Mouse (Mus musculus): ENCODE data around the gene Hdac9. TPM values are rescaled to one million over a fixed set of nuclear protein-coding genes. Genes with fewer than 3 reads are reported as not detected.

Gene Hdac9
- total and polyA plus RNA-seq, 2 experiments, result 0.56 to 1.6 TPM

GRCm38 (mm10) chr12:34173036-34173435 lies 743.9 kb downstream of the Hdac9 start:
- WGBS, result 61% methylated on average over 1 of the region's 1 CpGs
- no peak overlapping the region for H3K9ac ChIP-seq (ENCODE audit: low read depth, low read length)
- no peak overlapping the region for H3K4me3 ChIP-seq (ENCODE audit: insufficient read depth, low read depth, low read length)
- DNase-seq (ENCODE audit: extremely low read depth, low read depth, low spot score), result no peak
- TF ChIP-seq POLR2A (IDR thresholded peaks at IDR 0.05; ENCODE audit: extremely low read depth, insufficient read depth, low read length) (no peak), CTCF (IDR thresholded peaks at IDR 0.05; ENCODE audit: low read depth, low read length) (no peak)
- no peaks in the 10 kb centered on the region for H3K4me1 ChIP-seq (ENCODE audit: control insufficient read depth, insufficient read depth, low read length)
- H3K79me2 ChIP-seq (ENCODE audit: control insufficient read depth, insufficient read depth, low read length), result no peaks in the 10 kb centered on the region
- H3K27me3 ChIP-seq (ENCODE audit: control insufficient read depth, insufficient read depth, low read length), result no peaks in the 10 kb centered on the region
- no peak overlapping the region for H3K27ac ChIP-seq (replicated peaks; ENCODE audit: insufficient read depth, low read depth, low read length)
- no peaks in the 10 kb centered on the region for H3K36me3 ChIP-seq (ENCODE audit: control insufficient read depth, insufficient read depth, low read length)

- Histone ChIP-seq H3K27me3 (ENCODE audit: control insufficient read depth, insufficient read depth, low read length) (no peaks in the 10 kb centered on the region), H3K4me3 (ENCODE audit: insufficient read depth, low read depth, low read length) (no peak overlapping the region), H3K36me3 (ENCODE audit: control insufficient read depth, insufficient read depth, low read length) (no peaks in the 10 kb centered on the region), H3K4me1 (ENCODE audit: control insufficient read depth, insufficient read depth, low read length) (no peaks in the 10 kb centered on the region), H3K27ac (replicated peaks; ENCODE audit: insufficient read depth, low read depth, low read length) (no peak overlapping the region), H3K79me2 (ENCODE audit: control insufficient read depth, insufficient read depth, low read length) (no peaks in the 10 kb centered on the region), H3K9ac (ENCODE audit: low read depth, low read length) (no peak overlapping the region)
- TF ChIP-seq POLR2A (IDR thresholded peaks at IDR 0.05; ENCODE audit: extremely low read depth, insufficient read depth, low read length) (no peak), CTCF (IDR thresholded peaks at IDR 0.05; ENCODE audit: low read depth, low read length) (no peak)
- no peak for DNase-seq (ENCODE audit: extremely low read depth, low read depth, low spot score)
- WGBS, result 66% methylated on average over 3 of the region's 3 CpGs
Observed at GRCm38 (mm10) chr12:34170601-34171000, 746.3 kb downstream of the Hdac9 start.

GRCm38 (mm10) chr12:34165674-34166073 lies 751.2 kb downstream of the Hdac9 start:
- H3K27me3 ChIP-seq (ENCODE audit: control insufficient read depth, insufficient read depth, low read length), result no peaks in the 10 kb centered on the region
- H3K27ac ChIP-seq (replicated peaks; ENCODE audit: insufficient read depth, low read depth, low read length), result no peak overlapping the region

DNA sequence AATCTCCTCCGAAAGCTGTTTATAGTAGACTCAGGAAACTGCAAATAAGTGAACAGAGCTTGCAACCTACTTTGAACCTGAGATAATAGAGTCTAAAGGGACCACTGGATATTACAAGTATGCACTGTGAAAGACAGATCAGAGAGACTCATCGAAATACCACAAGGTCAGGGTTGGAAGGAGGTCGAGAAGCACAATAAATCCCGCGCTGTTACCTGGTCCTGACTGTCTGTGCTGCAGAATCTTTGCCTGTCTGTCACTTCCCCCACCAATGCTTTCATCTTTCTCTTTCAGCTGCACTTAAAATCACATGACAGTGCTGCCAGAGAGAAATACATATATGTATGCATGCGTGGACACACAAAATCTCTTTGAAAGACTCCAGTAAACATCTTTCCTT lies 760.6 kb downstream of the Hdac9 start:
- TF ChIP-seq CTCF (IDR thresholded peaks at IDR 0.05; ENCODE audit: low read depth, low read length) (no peak), POLR2A (IDR thresholded peaks at IDR 0.05; ENCODE audit: extremely low read depth, insufficient read depth, low read length) (no peak)
- Histone ChIP-seq H3K27ac (replicated peaks; ENCODE audit: insufficient read depth, low read depth, low read length) (no peak overlapping the region), H3K4me3 (ENCODE audit: insufficient read depth, low read depth, low read length) (no peak overlapping the region), H3K79me2 (ENCODE audit: control insufficient read depth, insufficient read depth, low read length) (no peaks in the 10 kb centered on the region), H3K4me1 (ENCODE audit: control insufficient read depth, insufficient read depth, low read length) (no peaks in the 10 kb centered on the region), H3K27me3 (ENCODE audit: control insufficient read depth, insufficient read depth, low read length) (no peaks in the 10 kb centered on the region), H3K9ac (ENCODE audit: low read depth, low read length) (no peak overlapping the region), H3K36me3 (ENCODE audit: control insufficient read depth, insufficient read depth, low read length) (no peaks in the 10 kb centered on the region)
- 92% methylated on average over 6 of the region's 6 CpGs for WGBS
- no peak for DNase-seq (ENCODE audit: extremely low read depth, low read depth, low spot score)

More at GRCm38 (mm10) chr12:34165674-34166073, 751.2 kb downstream of the Hdac9 start:
- 90% methylated on average over 4 of the region's 4 CpGs for WGBS
- Histone ChIP-seq H3K4me1 (ENCODE audit: control insufficient read depth, insufficient read depth, low read length) (no peaks in the 10 kb centered on the region), H3K79me2 (ENCODE audit: control insufficient read depth, insufficient read depth, low read length) (no peaks in the 10 kb centered on the region), H3K9ac (ENCODE audit: low read depth, low read length) (no peak overlapping the region), H3K36me3 (ENCODE audit: control insufficient read depth, insufficient read depth, low read length) (no peaks in the 10 kb centered on the region), H3K4me3 (ENCODE audit: insufficient read depth, low read depth, low read length) (no peak overlapping the region)
- no peak for DNase-seq (ENCODE audit: extremely low read depth, low read depth, low spot score)
- no peak for TF ChIP-seq POLR2A (IDR thresholded peaks at IDR 0.05; ENCODE audit: extremely low read depth, insufficient read depth, low read length)
- no peak for TF ChIP-seq CTCF (IDR thresholded peaks at IDR 0.05; ENCODE audit: low read depth, low read length)

DNA sequence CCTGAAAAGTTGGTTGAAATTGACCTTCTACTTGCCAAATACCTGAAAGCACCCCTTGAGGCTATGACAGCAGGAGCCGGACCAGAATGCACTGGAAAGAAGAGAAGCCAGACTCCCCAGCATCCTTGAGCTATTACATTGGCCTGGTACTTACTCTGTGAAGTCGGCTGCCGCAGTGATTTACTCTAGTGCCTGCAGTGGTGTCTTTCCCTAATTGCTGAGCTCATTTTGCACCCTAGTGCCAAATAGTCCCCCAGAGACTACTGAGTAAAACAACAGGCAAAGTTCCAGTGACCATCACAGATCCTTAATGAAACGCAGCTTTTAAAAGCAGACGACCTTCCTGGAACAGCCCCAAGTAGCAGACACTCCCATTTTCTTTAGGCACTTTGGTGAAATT lies 761.2 kb downstream of the Hdac9 start:
- no peak for DNase-seq (ENCODE audit: extremely low read depth, low read depth, low spot score)
- H3K27me3 ChIP-seq (ENCODE audit: control insufficient read depth, insufficient read depth, low read length), result no peaks in the 10 kb centered on the region
- no peaks in the 10 kb centered on the region for H3K36me3 ChIP-seq (ENCODE audit: control insufficient read depth, insufficient read depth, low read length)
- no peak overlapping the region for H3K9ac ChIP-seq (ENCODE audit: low read depth, low read length)
- TF ChIP-seq POLR2A (IDR thresholded peaks at IDR 0.05; ENCODE audit: extremely low read depth, insufficient read depth, low read length) (no peak), CTCF (IDR thresholded peaks at IDR 0.05; ENCODE audit: low read depth, low read length) (no peak)
- H3K4me3 ChIP-seq (ENCODE audit: insufficient read depth, low read depth, low read length), result no peak overlapping the region
- no peaks in the 10 kb centered on the region for H3K4me1 ChIP-seq (ENCODE audit: control insufficient read depth, insufficient read depth, low read length)
- WGBS, result 63% methylated on average over 5 of the region's 5 CpGs
- no peaks in the 10 kb centered on the region for H3K79me2 ChIP-seq (ENCODE audit: control insufficient read depth, insufficient read depth, low read length)
- no peak overlapping the region for H3K27ac ChIP-seq (replicated peaks; ENCODE audit: insufficient read depth, low read depth, low read length)

DNA sequence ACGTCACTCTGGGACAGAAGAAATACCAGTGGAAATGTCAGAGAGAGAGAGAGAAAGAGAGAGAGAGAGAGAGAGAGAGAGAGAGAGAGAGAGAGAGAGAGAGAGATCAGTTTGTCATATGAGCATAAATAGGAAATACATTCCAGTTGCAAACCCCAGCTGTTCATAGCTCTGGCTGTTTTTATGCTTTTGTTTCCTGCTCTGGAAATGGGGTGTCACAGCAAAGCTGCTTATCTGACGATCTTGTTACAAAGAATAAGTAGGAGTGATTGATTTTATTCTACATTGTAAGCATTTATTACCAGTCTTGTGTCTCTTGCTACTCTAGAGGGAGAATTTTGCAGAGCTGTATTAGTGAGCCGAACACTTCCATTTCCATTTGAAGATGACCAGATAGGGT lies 762.1 kb downstream of the Hdac9 start:
- WGBS, result 57% methylated on average over 3 of the region's 3 CpGs
- Histone ChIP-seq H3K27me3 (ENCODE audit: control insufficient read depth, insufficient read depth, low read length) (no peaks in the 10 kb centered on the region), H3K27ac (replicated peaks; ENCODE audit: insufficient read depth, low read depth, low read length) (no peak overlapping the region), H3K4me1 (ENCODE audit: control insufficient read depth, insufficient read depth, low read length) (no peaks in the 10 kb centered on the region), H3K9ac (ENCODE audit: low read depth, low read length) (no peak overlapping the region), H3K79me2 (ENCODE audit: control insufficient read depth, insufficient read depth, low read length) (no peaks in the 10 kb centered on the region), H3K36me3 (ENCODE audit: control insufficient read depth, insufficient read depth, low read length) (no peaks in the 10 kb centered on the region), H3K4me3 (ENCODE audit: insufficient read depth, low read depth, low read length) (no peak overlapping the region)
- no peak for DNase-seq (ENCODE audit: extremely low read depth, low read depth, low spot score)
- TF ChIP-seq CTCF (IDR thresholded peaks at IDR 0.05; ENCODE audit: low read depth, low read length), result no peak
- TF ChIP-seq POLR2A (IDR thresholded peaks at IDR 0.05; ENCODE audit: extremely low read depth, insufficient read depth, low read length), result no peak

Data from liver, adult 2 months (tissue).